Mouse (Mus musculus): ENCODE measurements around the gene Apoh.

Gene Apoh

GRCm38 (mm10) chr11:108384920-108385665 is 41.9 kb downstream of the Apoh start:
- DNase-seq = no peak

- no peak for DNase-seq
Observed at GRCm38 (mm10) chr11:108385666-108386024, 42.5 kb downstream of the Apoh start.

- DNase-seq = no peak
Observed at GRCm38 (mm10) chr11:108395061-108395460, 51.9 kb downstream of the Apoh start.

- DNase-seq = no peak
Observed at GRCm38 (mm10) chr11:108396076-108396829, 53.1 kb downstream of the Apoh start.

- no peak for DNase-seq
Observed at GRCm38 (mm10) chr11:108409876-108410644, 66.9 kb downstream of the Apoh start.

- no peak for DNase-seq
Observed at GRCm38 (mm10) chr11:108416360-108416759, 73.2 kb downstream of the Apoh start.

GRCm38 (mm10) chr11:108418540-108418939 is 75.4 kb downstream of the Apoh start:
- no peak for DNase-seq

- no peak for DNase-seq
Observed at GRCm38 (mm10) chr11:108419242-108419641, 76.1 kb downstream of the Apoh start.

- no peak for DNase-seq
Observed at GRCm38 (mm10) chr11:108420751-108421150, 77.6 kb downstream of the Apoh start.

- DNase-seq = no peak
Observed at GRCm38 (mm10) chr11:108423221-108423620, 80.1 kb downstream of the Apoh start.

- no peak for DNase-seq
Observed at GRCm38 (mm10) chr11:108424111-108424510, 81.0 kb downstream of the Apoh start.

GRCm38 (mm10) chr11:108424889-108425591 is 81.9 kb downstream of the Apoh start, which contains the start of gene Cep112:
Gene Cep112 (plus strand): TSS chr11:108425192.
- DNase-seq = peak; percentile 88 to 94

GRCm38 (mm10) chr11:108425592-108425921 is 82.4 kb downstream of the Apoh start:
- DNase-seq = peak in 1 of 2 experiments; percentile 7

GRCm38 (mm10) chr11:108426086-108426485 is 82.9 kb downstream of the Apoh start:
- no peak for DNase-seq

GRCm38 (mm10) chr11:108427191-108427590 is 84.0 kb downstream of the Apoh start:
- no peak for DNase-seq

GRCm38 (mm10) chr11:108429076-108429475 is 85.9 kb downstream of the Apoh start:
- no peak for DNase-seq

GRCm38 (mm10) chr11:108443893-108444563 is 100.9 kb downstream of the Apoh start:
- DNase-seq = no peak

- no peak for DNase-seq
Observed at GRCm38 (mm10) chr11:108447148-108447547, 104.0 kb downstream of the Apoh start.

GRCm38 (mm10) chr11:108449811-108450210 is 106.7 kb downstream of the Apoh start:
- peak in 1 of 2 experiments; percentile 9 for DNase-seq

GRCm38 (mm10) chr11:108459599-108459998 is 116.4 kb downstream of the Apoh start:
- DNase-seq = no peak

All from thymus, adult 18-20 months (tissue).